Mouse (Mus musculus) forebrain, embryonic 13.5 days (tissue): ENCODE data around the gene Lurap1. TPM values are rescaled to one million over a fixed set of nuclear protein-coding genes. Genes with fewer than 3 reads are reported as not detected.

ENCODE experiments used
- ATAC-seq: fragments of 200-750 bp; cut with Nextera tagmentation; 2 replicates; pipeline ENCODE4 v1.8.0; 2017
- H3K27ac ChIP-seq: fragments of 300-500 bp; sonication (generic); 2 replicates; pipeline ENCODE4 v1.5.1; 2015; ENCODE audit warnings: inconsistent platforms, mild to moderate bottlenecking, moderate library complexity
- H3K27me3 ChIP-seq: fragments of 300-500 bp; sonication (generic); 2 replicates; pipeline ENCODE4 v1.6.1; 2015; ENCODE audit warnings: mild to moderate bottlenecking, inconsistent platforms
- H3K36me3 ChIP-seq: fragments of 300-500 bp; sonication (generic); 2 replicates; pipeline ENCODE4 v1.6.1; 2015; ENCODE audit warnings: mild to moderate bottlenecking, inconsistent platforms; ENCODE audit not compliant: poor library complexity, severe bottlenecking
- H3K4me1 ChIP-seq: fragments of 300-500 bp; sonication (generic); 2 replicates; pipeline ENCODE4 v1.6.1; 2015; ENCODE audit warnings: inconsistent platforms
- H3K4me2 ChIP-seq: fragments of 300-500 bp; sonication (generic); 2 replicates; pipeline ENCODE4 v1.6.1; 2015; ENCODE audit warnings: inconsistent platforms, mild to moderate bottlenecking, moderate library complexity
- H3K4me3 ChIP-seq: fragments of 300-500 bp; sonication (generic); 2 replicates; pipeline ENCODE4 v1.5.1; 2015; ENCODE audit warnings: mild to moderate bottlenecking, inconsistent platforms
- H3K9ac ChIP-seq: fragments of 300-500 bp; sonication (generic); 2 replicates; pipeline ENCODE4 v1.6.1; 2015; ENCODE audit warnings: mild to moderate bottlenecking, inconsistent platforms
- H3K9me3 ChIP-seq: fragments of 300-500 bp; sonication (generic); replicated peaks from 2 replicates; pipeline ENCODE4 v1.6.1; 2016; ENCODE audit warnings: inconsistent platforms
- WGBS: fragments of 180-500 bp; shearing (Covaris S2); methylation state at CpG from one replicate; pipeline ENCODE4 v1.1.7; 2015; 5-methylcytosine and 5-hydroxymethylcytosine counted together
- polyA plus RNA-seq: library from polyadenylated mRNA; unstranded; fragments of >200 nt; fragmentation: Nextera tagmentation; extraction: Ambion mirVana; gene quantifications from 2 replicates; pipeline ENCODE4 v1.2.1, GENCODE M21; 2015

Lurap1 gene
- polyA plus RNA-seq, 1 experiment from 2014 or later, result 2.0 TPM

DNA sequence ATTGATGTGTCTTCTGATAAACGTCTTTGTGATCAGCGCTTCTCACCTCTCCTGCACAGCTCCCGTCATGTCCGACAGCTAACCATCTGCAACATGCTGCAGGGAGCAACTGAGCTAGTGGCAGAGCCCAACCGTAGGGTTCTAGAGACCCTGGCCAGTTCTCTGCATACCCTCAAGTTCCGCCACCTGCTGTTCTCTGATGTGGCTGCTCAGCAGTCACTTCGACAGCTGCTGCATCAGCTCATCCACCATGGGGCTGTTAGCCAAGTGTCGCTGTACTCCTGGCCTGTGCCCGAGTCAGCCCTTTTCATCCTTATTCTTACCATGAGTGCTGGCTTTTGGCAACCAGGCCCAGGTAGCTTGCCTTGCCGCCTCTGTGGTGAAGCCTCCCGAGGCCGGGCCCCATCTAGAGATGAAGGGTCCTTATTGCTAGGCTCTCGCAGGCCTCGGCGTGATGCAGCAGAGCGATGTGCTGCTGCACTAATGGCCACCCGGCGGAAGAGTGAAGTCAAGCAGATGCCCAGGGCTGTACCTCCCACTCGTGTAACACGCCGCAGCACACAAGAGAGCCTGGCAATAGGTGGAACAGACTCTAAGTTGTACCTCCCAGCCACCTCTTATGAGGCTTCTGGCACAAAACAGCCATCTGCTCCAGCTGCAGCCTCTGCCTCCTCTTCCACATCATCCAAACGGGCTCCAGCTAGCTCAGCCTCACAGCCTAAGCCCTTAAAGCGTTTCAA, 62.5 kb downstream of the Lurap1 start:
- no peak for ATAC-seq
- no peak overlapping the region for H3K4me3 ChIP-seq
- no peaks in the 10 kb centered on the region for H3K27me3 ChIP-seq
- H3K9me3 ChIP-seq, result no peaks in the 10 kb centered on the region
- WGBS, result 92% methylated on average over 23 of the region's 23 CpGs
- H3K4me2 ChIP-seq, result no peak overlapping the region
- no peak overlapping the region for H3K9ac ChIP-seq
- H3K4me1 ChIP-seq, result no peaks in the 10 kb centered on the region
- no peak overlapping the region for H3K27ac ChIP-seq
- H3K36me3 ChIP-seq, result peaks cover 88% of the 10 kb centered on the region

Other genes with a start within 250 kb of the Lurap1 start
- 0.09 and 0.11 TPM in 2 replicates for gene Dmbx1, start 211.4 kb downstream of the Lurap1 start, polyA plus RNA-seq
- 4.7 and 5.5 TPM in 2 replicates for gene Faah, start 133.4 kb downstream of the Lurap1 start, polyA plus RNA-seq
- gene Nsun4, start 97.5 kb downstream of the Lurap1 start, polyA plus RNA-seq, result 13.7 and 15.6 TPM in 2 replicates
- 477 and 508 TPM in 2 replicates for gene Uqcrh, start 76.3 kb downstream of the Lurap1 start, polyA plus RNA-seq
- 54.3 and 59.7 TPM in 2 replicates for gene Lrrc41, start 76.1 kb downstream of the Lurap1 start, polyA plus RNA-seq
- gene Rad54l, start 27.6 kb downstream of the Lurap1 start, polyA plus RNA-seq, result 45.8 and 48.7 TPM in 2 replicates
- gene Pomgnt1, start 27.5 kb downstream of the Lurap1 start, polyA plus RNA-seq, result 52.8 and 54.2 TPM in 2 replicates
- gene Tspan1, start 16.3 kb upstream of the Lurap1 start, polyA plus RNA-seq, result 0.22 TPM in 1 of 2 replicates, not detected in the other
- not detected in 2 replicates for gene 1700042G07Rik, start 22.0 kb upstream of the Lurap1 start, polyA plus RNA-seq
- not detected in 2 replicates for gene Gm49337, start 22.0 kb upstream of the Lurap1 start, polyA plus RNA-seq
- gene Pik3r3, start 70.3 kb upstream of the Lurap1 start, polyA plus RNA-seq, result 81.8 and 85.3 TPM in 2 replicates